Mouse (Mus musculus): ENCODE data around the gene Lce1b. TPM values are rescaled to one million over a fixed set of nuclear protein-coding genes. Genes with fewer than 3 reads are reported as not detected.
"Not testable (repeated sequence)": the region's sequence is repeated elsewhere in the genome, so short reads cannot be mapped to it uniquely, and the experiment has no call there.

Lce1b gene
- not detected in 2 replicates for polyA plus RNA-seq (2014; fragmentation: Nextera tagmentation; extraction: Ambion mirVana)

GRCm38 (mm10) chr3:92656826-92657225 lies at the start of gene Lce1b:
Gene Lce1b, minus strand, starts transcription at chr3:92656926.
- H3K4me3 ChIP-seq (ENCODE audit: low read length), result no peak within 1 kb of the TSS
- no peaks in the 10 kb centered on the region for H3K36me3 ChIP-seq (ENCODE audit: control insufficient read depth, insufficient read depth, low read length)
- H3K9ac ChIP-seq (ENCODE audit: low read depth, low read length), result no peak within 1 kb of the TSS
- no peak within 1 kb of the TSS for H3K27ac ChIP-seq (ENCODE audit: low read depth, low read length)
- H3K27me3 ChIP-seq (ENCODE audit: control insufficient read depth, insufficient read depth, low read length), result no peaks in the 10 kb centered on the region
- no peak within 1 kb of the TSS for H3K4me2 ChIP-seq (replicated peaks; ENCODE audit: low read depth, low read length)
- ATAC-seq (ENCODE audit: low FRiP score, low TSS enrichment), result no peak
- H3K9me3 ChIP-seq (ENCODE audit: control insufficient read depth, low read length), result no peaks in the 10 kb centered on the region
- no peaks in the 10 kb centered on the region for H3K4me1 ChIP-seq (ENCODE audit: control insufficient read depth, insufficient read depth, low read length)

GRCm38 (mm10) chr3:92694613-92695012 lies 37.9 kb upstream of the Lce1b start:
- Histone ChIP-seq H3K4me2 (replicated peaks; ENCODE audit: low read depth, low read length) (no peak overlapping the region), H3K4me3 (ENCODE audit: low read length) (no peak overlapping the region), H3K27me3 (ENCODE audit: control insufficient read depth, insufficient read depth, low read length) (no peaks in the 10 kb centered on the region), H3K4me1 (ENCODE audit: control insufficient read depth, insufficient read depth, low read length) (no peaks in the 10 kb centered on the region), H3K9ac (ENCODE audit: low read depth, low read length) (no peak overlapping the region), H3K27ac (ENCODE audit: low read depth, low read length) (no peak overlapping the region), H3K36me3 (ENCODE audit: control insufficient read depth, insufficient read depth, low read length) (no peaks in the 10 kb centered on the region), H3K9me3 (ENCODE audit: control insufficient read depth, low read length) (no peaks in the 10 kb centered on the region)
- WGBS, result 30% methylated on average over 1 of the region's 1 CpGs
- no peak for ATAC-seq (ENCODE audit: low FRiP score, low TSS enrichment)

GRCm38 (mm10) chr3:92691688-92692087 lies 35.0 kb upstream of the Lce1b start:
- Histone ChIP-seq H3K4me1 (ENCODE audit: control insufficient read depth, insufficient read depth, low read length) (no peaks in the 10 kb centered on the region), H3K36me3 (ENCODE audit: control insufficient read depth, insufficient read depth, low read length) (no peaks in the 10 kb centered on the region), H3K4me3 (ENCODE audit: low read length) (no peak overlapping the region), H3K4me2 (replicated peaks; ENCODE audit: low read depth, low read length) (no peak overlapping the region), H3K9ac (ENCODE audit: low read depth, low read length) (no peak overlapping the region), H3K27me3 (ENCODE audit: control insufficient read depth, insufficient read depth, low read length) (no peaks in the 10 kb centered on the region), H3K9me3 (ENCODE audit: control insufficient read depth, low read length) (no peaks in the 10 kb centered on the region), H3K27ac (ENCODE audit: low read depth, low read length) (no peak overlapping the region)
- ATAC-seq (ENCODE audit: low FRiP score, low TSS enrichment), result no peak

GRCm38 (mm10) chr3:92689154-92689553 lies 32.4 kb upstream of the Lce1b start:
- H3K4me2 ChIP-seq (replicated peaks; ENCODE audit: low read depth, low read length); H3K4me3 ChIP-seq (ENCODE audit: low read length); H3K4me1 ChIP-seq (ENCODE audit: control insufficient read depth, insufficient read depth, low read length); H3K27ac ChIP-seq (ENCODE audit: low read depth, low read length); ATAC-seq (ENCODE audit: low FRiP score, low TSS enrichment); H3K9ac ChIP-seq (ENCODE audit: low read depth, low read length); H3K27me3 ChIP-seq (ENCODE audit: control insufficient read depth, insufficient read depth, low read length); H3K9me3 ChIP-seq (ENCODE audit: control insufficient read depth, low read length); H3K36me3 ChIP-seq (ENCODE audit: control insufficient read depth, insufficient read depth, low read length): not testable (repeated sequence)
- WGBS, result 87% methylated on average over 16 of the region's 16 CpGs

GRCm38 (mm10) chr3:92687110-92687509 lies 30.4 kb upstream of the Lce1b start, which contains the start of gene Lce1d:
Gene Lce1d, minus strand, starts transcription at chr3:92687210.
- no peak within 1 kb of the TSS for H3K27ac ChIP-seq (ENCODE audit: low read depth, low read length)
- H3K4me1 ChIP-seq (ENCODE audit: control insufficient read depth, insufficient read depth, low read length), result no peaks in the 10 kb centered on the region
- H3K4me3 ChIP-seq (ENCODE audit: low read length), result no peak within 1 kb of the TSS
- no peaks in the 10 kb centered on the region for H3K9me3 ChIP-seq (ENCODE audit: control insufficient read depth, low read length)
- H3K36me3 ChIP-seq (ENCODE audit: control insufficient read depth, insufficient read depth, low read length), result no peaks in the 10 kb centered on the region
- H3K9ac ChIP-seq (ENCODE audit: low read depth, low read length), result no peak within 1 kb of the TSS
- 61% methylated on average over 2 of the region's 2 CpGs for WGBS
- no peak within 1 kb of the TSS for H3K4me2 ChIP-seq (replicated peaks; ENCODE audit: low read depth, low read length)
- no peak for ATAC-seq (ENCODE audit: low FRiP score, low TSS enrichment)
- H3K27me3 ChIP-seq (ENCODE audit: control insufficient read depth, insufficient read depth, low read length), result no peaks in the 10 kb centered on the region

GRCm38 (mm10) chr3:92678947-92679346 lies 22.2 kb upstream of the Lce1b start, which contains the start of gene Lce1c:
Gene Lce1c, plus strand, starts transcription at chr3:92679247.
- no peaks in the 10 kb centered on the region for H3K4me1 ChIP-seq (ENCODE audit: control insufficient read depth, insufficient read depth, low read length)
- ATAC-seq (ENCODE audit: low FRiP score, low TSS enrichment), result no peak
- no peak within 1 kb of the TSS for H3K4me2 ChIP-seq (replicated peaks; ENCODE audit: low read depth, low read length)
- H3K36me3 ChIP-seq (ENCODE audit: control insufficient read depth, insufficient read depth, low read length), result no peaks in the 10 kb centered on the region
- no peak within 1 kb of the TSS for H3K9ac ChIP-seq (ENCODE audit: low read depth, low read length)
- 91% methylated on average over 4 of the region's 4 CpGs for WGBS
- H3K27ac ChIP-seq (ENCODE audit: low read depth, low read length), result no peak within 1 kb of the TSS
- H3K27me3 ChIP-seq (ENCODE audit: control insufficient read depth, insufficient read depth, low read length), result no peaks in the 10 kb centered on the region
- H3K9me3 ChIP-seq (ENCODE audit: control insufficient read depth, low read length), result no peaks in the 10 kb centered on the region
- no peak within 1 kb of the TSS for H3K4me3 ChIP-seq (ENCODE audit: low read length)

GRCm38 (mm10) chr3:92670215-92670614 lies 13.5 kb upstream of the Lce1b start, which contains the start of gene Lce1a2:
Gene Lce1a2, minus strand, starts transcription at chr3:92670315.
- ATAC-seq (ENCODE audit: low FRiP score, low TSS enrichment), result no peak
- no peaks in the 10 kb centered on the region for H3K4me1 ChIP-seq (ENCODE audit: control insufficient read depth, insufficient read depth, low read length)
- H3K36me3 ChIP-seq (ENCODE audit: control insufficient read depth, insufficient read depth, low read length), result no peaks in the 10 kb centered on the region
- H3K27me3 ChIP-seq (ENCODE audit: control insufficient read depth, insufficient read depth, low read length), result no peaks in the 10 kb centered on the region
- no peak within 1 kb of the TSS for H3K4me3 ChIP-seq (ENCODE audit: low read length)
- no peak within 1 kb of the TSS for H3K4me2 ChIP-seq (replicated peaks; ENCODE audit: low read depth, low read length)
- no peak within 1 kb of the TSS for H3K27ac ChIP-seq (ENCODE audit: low read depth, low read length)
- H3K9me3 ChIP-seq (ENCODE audit: control insufficient read depth, low read length), result no peaks in the 10 kb centered on the region
- H3K9ac ChIP-seq (ENCODE audit: low read depth, low read length), result no peak within 1 kb of the TSS

GRCm38 (mm10) chr3:92648207-92648606 lies 8.5 kb downstream of the Lce1b start, which contains the start of gene Lce1a1:
Gene Lce1a1, minus strand, starts transcription at chr3:92648307.
- 90% methylated on average over 1 of the region's 1 CpGs for WGBS
- Histone ChIP-seq H3K27me3 (ENCODE audit: control insufficient read depth, insufficient read depth, low read length) (no peaks in the 10 kb centered on the region), H3K4me3 (ENCODE audit: low read length) (no peak within 1 kb of the TSS), H3K4me1 (ENCODE audit: control insufficient read depth, insufficient read depth, low read length) (no peaks in the 10 kb centered on the region), H3K4me2 (replicated peaks; ENCODE audit: low read depth, low read length) (no peak within 1 kb of the TSS), H3K9ac (ENCODE audit: low read depth, low read length) (no peak within 1 kb of the TSS), H3K27ac (ENCODE audit: low read depth, low read length) (no peak within 1 kb of the TSS), H3K9me3 (ENCODE audit: control insufficient read depth, low read length) (no peaks in the 10 kb centered on the region), H3K36me3 (ENCODE audit: control insufficient read depth, insufficient read depth, low read length) (no peaks in the 10 kb centered on the region)
- ATAC-seq (ENCODE audit: low FRiP score, low TSS enrichment), result no peak

- no peaks in the 10 kb centered on the region for H3K9me3 ChIP-seq (ENCODE audit: control insufficient read depth, low read length)
- no peak overlapping the region for H3K27ac ChIP-seq (ENCODE audit: low read depth, low read length)
- no peaks in the 10 kb centered on the region for H3K36me3 ChIP-seq (ENCODE audit: control insufficient read depth, insufficient read depth, low read length)
- H3K4me2 ChIP-seq (replicated peaks; ENCODE audit: low read depth, low read length), result no peak overlapping the region
- ATAC-seq (ENCODE audit: low FRiP score, low TSS enrichment), result no peak
- 93% methylated on average over 15 of the region's 15 CpGs for WGBS
- H3K9ac ChIP-seq (ENCODE audit: low read depth, low read length), result no peak overlapping the region
- H3K4me3 ChIP-seq (ENCODE audit: low read length), result no peak overlapping the region
- H3K27me3 ChIP-seq (ENCODE audit: control insufficient read depth, insufficient read depth, low read length), result no peaks in the 10 kb centered on the region
- no peaks in the 10 kb centered on the region for H3K4me1 ChIP-seq (ENCODE audit: control insufficient read depth, insufficient read depth, low read length)
Observed at GRCm38 (mm10) chr3:92639854-92640253, 16.9 kb downstream of the Lce1b start.

GRCm38 (mm10) chr3:92638653-92638991 lies 18.1 kb downstream of the Lce1b start:
- Histone ChIP-seq H3K4me1 (ENCODE audit: control insufficient read depth, insufficient read depth, low read length) (no peaks in the 10 kb centered on the region), H3K9ac (ENCODE audit: low read depth, low read length) (no peak overlapping the region), H3K27me3 (ENCODE audit: control insufficient read depth, insufficient read depth, low read length) (no peaks in the 10 kb centered on the region), H3K27ac (ENCODE audit: low read depth, low read length) (no peak overlapping the region), H3K9me3 (ENCODE audit: control insufficient read depth, low read length) (no peaks in the 10 kb centered on the region), H3K4me2 (replicated peaks; ENCODE audit: low read depth, low read length) (no peak overlapping the region), H3K4me3 (ENCODE audit: low read length) (no peak overlapping the region), H3K36me3 (ENCODE audit: control insufficient read depth, insufficient read depth, low read length) (no peaks in the 10 kb centered on the region)
- WGBS, result 75% methylated on average over 3 of the region's 3 CpGs
- no peak for ATAC-seq (ENCODE audit: low FRiP score, low TSS enrichment)
